Mouse (Mus musculus) urinary bladder, postnatal 25 days (tissue): ENCODE results near the gene Cenpl.
"Not testable (repeated sequence)": the region's sequence is repeated elsewhere in the genome, so short reads cannot be mapped to it uniquely, and the experiment has no call there.

ENCODE experiments used
- DNase-seq: peaks from one replicate; pipeline ENCODE4 v3.0.0; 2022; ENCODE audit warnings: low spot score

Cenpl gene

DNA sequence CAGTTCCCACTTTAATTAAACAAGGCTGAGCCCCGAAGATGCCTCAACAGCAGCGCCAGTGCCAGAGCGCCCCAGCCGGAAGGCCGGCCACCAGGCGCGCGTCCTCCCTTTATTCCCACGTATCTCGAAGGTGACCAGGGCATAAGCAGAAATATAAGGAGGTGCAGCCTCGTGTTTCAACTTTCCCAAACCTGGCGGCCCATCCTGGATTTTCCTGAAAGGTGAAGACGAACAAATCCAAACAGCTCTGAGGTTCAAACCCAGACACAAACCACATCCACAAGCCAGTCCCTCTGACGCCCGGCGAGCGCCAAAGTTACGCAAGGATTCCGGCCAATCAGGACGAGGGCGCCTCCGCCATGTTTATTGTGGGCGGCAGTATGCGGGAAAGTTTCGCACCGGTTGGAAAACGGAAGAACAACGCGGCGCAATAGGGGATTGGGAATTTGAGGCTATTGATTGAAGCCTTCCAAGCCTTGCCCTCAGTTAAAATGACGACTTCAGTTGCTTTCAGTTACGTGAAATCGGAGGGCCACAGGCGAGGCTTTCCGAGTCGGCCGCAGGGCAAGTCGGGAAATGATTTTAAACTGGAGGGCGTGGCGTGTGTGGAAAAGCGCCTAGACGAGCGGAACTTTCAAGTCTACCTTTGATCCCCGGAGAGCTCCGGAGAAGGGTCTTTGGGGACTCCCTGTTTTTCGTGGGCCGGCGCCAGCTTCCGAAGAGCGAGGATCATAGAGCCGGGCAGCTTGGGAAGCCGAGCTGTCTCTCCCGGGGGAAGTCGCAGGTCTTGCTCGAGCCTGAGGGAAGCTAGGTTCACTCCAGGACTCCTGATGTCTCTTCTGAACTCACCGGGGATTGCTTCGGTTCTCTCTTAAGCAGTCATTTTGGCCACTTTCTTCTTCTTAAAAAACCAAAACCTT, at the start of gene Cenpl, which contains the start of gene Dars2:
Gene Cenpl, plus strand, starts transcription at position 362 of the 920 bp plus-strand sequence.
Gene Dars2, minus strand, starts transcription at position 307 of the 920 bp plus-strand sequence.
- peak; percentile 94 for DNase-seq

DNA sequence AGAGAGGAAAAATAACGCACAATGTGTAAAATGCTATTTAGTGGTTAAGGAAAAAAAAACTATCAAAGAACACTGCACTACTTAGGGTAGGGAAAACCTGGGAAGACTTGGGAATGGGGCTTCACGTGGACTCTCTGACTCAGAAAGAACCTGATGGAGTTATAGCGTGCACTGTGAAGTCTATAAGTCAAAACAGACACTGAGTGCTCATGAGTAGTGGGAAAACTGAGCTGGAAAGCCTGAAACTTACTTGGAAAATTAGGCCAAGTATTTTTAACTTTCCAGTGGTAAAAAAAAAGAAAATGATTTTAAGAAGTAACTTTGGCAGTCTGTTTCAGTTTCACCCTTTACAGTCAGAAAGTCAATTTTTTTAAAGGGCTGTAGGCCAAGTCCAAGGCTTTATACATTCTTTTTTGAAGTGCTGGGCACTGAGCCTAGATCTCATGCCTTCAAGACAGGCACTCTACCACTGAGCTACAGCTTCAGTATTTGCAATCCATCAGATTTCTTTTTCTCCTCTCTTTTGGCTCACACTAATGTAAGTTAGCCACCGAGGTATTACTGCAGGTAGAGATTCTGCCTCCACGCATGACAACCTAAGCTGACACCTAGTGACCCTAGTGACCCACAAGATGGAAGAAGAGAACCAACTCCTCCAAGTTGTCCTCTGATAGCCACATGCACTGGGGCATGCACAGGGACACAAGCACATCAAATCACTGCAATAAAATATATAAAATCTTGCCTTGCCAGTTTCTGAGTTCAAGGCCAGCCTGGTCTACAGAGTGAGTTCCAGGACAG, 44.9 kb upstream of the Cenpl start:
- DNase-seq: no peak

DNA sequence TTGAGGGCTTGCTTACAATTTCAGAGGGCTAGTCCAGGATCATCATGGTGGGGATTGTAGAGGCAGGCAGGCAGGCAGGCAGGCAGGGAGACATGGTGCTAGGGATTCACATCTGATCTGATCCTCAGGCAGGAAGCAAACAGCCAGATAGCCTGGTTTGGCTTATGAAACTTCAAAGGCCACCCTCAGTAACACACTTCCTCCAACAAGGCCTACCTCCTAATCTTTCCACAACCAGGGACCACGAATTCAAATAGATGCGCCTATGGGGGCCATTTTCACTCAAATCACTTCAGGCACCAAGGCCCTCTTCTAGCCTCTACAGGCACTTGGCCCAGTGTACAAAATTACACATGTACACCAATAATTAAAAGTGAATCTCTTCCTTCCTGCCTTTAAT, 43.3 kb upstream of the Cenpl start:
- no peak for DNase-seq

DNA sequence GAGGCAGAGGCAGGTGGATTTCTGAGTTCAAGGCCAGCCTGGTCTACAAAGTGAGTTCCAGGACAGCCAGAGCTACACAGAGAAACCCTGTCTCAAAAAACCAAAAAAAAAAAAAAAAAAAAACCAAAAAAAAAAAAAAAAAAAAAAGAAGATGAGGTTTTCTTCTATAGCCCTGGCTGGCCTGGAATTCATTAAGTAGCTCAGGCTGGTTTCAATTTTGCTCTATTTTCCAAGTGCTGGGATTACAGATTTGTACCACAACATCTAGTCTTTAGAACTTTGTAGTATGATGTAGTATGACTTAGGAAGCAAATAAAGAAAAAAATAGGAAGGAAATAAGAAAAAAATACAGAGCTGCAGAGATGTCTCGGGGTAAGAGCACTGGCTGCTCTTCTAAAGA, 42.1 kb upstream of the Cenpl start:
- not testable (repeated sequence) for DNase-seq

DNA sequence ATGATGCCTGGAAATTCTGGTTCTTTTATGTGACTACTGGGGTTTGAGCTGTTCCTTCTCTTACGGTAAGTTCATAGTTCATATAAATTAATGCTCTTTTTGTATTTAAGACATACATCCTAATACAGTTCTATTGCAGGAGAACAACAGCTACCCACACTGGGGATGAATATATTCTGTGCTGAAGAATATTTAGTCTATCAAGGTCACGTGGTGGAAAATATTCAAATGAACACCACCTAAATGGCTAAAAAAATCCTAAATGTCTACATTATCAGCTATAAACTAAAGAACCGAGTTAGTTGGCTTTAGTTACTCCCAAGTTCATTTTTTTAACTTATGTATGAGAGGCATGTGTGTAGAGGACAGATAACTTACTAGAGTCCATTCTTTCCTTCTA, 40.5 kb upstream of the Cenpl start:
- DNase-seq: no peak

DNA sequence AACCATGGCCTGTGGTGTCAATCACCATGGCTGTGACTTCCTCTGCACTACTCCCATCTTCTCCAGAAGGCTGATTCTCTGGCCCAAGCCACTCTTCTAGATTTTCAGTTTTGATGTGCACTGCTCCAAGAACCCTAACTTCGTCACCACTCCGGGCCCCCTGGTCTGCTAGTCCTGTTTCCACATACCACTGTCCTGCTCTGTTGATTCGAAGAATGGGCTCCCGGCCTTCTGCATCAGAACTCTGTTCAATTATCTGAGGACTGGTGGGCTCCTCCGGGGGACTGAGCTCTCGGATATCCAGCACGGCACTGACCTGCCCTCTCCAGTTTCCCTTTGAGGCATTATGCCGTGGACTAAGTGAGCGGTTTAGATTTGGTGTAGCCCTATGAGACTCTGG, 38.6 kb upstream of the Cenpl start:
- DNase-seq: no peak

DNA sequence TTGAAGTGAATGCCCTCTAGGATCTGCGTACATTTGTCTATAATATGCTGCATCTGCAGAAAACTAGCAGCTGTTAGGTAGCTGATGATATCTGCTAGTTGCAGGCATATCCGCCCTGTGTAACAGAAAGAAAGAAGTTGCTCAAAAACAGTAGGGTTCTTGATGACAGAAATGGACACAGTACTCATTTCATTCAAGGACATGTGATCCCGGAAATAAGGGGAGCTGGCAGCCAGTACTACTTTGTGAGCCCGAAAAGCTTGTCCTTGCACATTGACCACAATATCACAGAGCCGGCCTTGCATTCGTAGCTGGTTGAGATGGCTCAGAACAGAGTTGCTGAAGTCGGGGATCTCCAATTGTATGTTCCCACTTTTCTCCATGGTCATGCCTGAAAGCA, 38.2 kb upstream of the Cenpl start:
- DNase-seq: no peak

DNA sequence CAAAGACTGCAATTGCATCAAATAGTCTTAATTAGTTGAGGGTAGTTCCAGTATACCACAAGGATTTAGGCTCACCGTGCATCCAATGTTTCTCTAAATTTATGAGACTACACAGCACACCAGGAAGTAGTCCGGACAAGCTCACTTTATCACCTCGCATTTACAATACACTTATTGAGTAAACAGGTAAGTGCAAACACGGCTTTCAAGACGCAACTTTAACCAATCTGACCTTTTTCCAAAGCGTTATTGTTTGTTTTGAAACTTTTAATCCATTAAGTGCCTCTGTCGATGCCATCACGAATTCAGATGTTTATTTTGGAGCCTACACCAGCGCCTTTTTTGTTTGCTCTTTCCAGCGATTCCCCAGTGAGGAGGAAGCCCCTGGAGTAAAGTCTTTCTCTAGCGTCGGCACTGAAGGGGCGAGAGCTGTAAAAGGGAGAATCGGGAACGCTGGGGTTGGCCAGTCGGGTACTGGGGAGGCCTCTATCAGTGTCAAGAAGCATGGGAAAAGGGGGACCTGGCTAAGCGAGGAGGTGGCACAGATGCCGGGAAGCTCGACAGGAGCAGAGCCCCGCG, 36.6 kb upstream of the Cenpl start:
- DNase-seq: no peak

DNA sequence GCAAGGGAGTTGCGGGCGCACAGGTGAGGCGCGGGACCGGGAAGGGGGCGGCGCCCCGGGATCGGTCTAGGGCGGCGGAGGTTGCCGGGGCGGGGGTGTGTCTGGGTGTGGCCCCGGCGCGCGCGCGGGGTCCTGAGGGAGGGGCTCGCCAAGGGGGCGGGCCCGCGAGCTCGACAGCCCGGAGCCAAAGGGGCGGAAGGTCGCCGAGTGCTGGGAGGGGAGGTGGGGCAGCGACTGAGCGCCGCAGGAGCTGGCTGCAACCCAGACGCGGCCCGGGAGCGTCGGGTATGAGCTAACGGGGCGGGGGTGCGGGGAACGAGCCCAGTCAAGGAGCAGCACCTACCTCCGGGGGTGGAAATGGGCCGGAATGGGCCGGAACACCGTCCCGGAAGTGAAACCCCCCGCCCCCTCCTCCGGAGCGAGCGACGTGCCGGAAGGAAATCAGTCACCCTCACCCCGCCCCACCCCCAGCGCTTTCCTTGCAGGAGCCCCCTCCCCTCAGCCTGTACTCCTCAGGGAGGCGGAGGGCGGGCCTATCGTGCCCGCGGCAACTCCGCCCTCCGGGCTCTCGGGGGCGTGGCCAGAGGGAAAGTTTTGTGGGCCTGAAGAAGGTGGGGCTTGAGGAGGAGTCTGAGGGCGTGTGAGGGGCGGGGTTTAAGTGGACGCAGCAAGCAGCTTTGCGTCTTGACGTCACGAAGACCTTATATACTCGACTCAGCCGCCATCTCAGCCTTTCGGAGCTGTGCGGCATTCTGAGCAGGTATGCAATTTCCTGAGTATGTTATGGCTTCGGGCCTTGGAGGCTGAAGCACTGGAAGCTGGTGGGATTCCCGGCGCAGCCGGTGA, 35.9 kb upstream of the Cenpl start, which contains the start of gene Zbtb37:
Gene Zbtb37, minus strand, starts transcription at position 415 of the 846 bp plus-strand sequence.
- peak; percentile 96 for DNase-seq

DNA sequence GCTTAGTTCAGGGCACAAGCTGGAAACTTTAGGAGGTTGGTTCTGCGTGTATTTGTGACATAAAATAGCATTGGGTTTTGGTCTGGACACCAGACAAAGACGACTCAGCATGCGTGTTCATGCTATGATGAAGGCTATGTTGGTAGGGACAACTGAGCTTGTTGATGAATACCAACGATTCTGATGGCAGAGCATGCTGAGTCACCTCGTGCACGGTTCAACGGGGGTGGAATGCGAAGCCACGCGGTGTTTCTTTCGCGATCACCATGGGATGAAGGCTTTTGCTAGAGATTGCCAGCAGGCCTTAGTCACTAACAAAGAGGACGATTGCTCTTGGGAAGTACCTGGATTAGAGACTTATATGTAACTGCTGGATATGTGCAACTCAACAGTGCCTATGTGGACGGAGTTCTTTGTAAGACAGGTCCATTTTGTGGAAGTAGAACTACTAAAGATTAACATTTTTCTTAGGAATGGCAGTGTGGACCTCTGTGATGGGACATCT, 35.2 kb upstream of the Cenpl start:
- peak; percentile 8 for DNase-seq

DNA sequence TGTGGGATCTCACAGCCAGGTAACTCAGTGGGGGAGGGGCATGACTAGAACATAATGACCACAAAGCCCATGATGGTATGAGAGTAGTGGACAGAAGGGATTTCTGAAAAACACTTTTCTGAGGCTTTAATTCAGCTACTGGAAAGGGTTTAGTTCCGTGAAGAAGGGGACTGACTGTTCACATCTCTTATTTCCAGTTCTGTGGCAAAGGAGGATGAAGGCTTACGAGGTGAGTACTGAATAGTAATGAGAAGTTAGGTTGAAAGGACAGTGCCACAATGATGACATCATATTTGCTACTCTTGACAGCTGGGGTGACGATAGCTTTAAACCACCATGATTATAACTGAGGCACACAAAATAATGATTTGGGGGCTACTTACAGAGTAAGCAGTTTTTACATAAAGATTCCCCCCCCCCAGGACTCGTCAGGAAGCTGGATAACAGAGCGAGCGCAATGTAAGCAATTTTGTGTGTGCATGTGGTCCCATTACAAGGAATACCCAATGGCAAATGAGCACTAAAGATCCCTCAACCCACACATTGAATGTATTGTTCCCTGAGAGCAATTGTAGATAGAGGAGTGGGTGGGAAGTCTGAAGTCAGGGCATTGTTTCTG, 34.6 kb upstream of the Cenpl start:
- no peak for DNase-seq

DNA sequence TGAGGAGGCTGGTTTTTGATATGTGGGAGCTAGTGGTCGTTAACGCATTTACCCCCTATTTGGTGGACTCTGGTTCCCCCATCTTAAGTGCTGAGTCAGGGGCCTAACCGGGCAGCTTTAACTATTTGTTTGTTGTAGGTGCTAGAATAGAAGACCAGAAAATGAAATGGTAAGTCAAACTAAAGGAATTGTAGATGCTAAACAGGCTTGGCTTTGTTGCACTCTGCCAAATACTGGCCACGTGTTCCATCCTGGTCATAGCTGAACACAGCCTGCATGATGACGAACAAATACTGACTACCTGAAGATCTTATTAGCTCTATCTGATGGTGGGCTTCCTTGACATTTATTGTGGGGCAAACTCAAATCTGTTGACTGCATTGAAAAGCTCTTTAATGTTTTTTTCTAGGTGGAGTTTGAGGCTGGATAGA, 34.1 kb upstream of the Cenpl start:
- DNase-seq: peak; percentile 13

DNA sequence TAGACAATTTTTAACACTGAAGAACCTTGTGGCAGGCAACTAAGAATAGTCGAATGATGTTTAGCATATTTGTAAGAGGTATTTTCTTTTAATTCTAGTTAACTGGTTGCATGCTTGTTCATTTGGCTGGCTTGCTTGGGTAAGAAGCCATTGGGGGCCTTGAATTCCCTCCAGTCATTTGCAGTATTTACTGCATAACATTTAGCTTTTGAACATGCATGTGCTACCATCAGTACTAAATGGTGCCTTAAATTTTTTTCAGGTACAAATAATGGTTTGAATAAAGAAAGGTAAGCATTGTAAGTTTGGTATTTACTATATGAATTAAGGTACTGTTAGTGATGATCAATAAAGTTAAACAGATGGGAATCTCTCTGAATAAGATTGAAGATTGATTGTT, 33.5 kb upstream of the Cenpl start:
- DNase-seq: no peak

DNA sequence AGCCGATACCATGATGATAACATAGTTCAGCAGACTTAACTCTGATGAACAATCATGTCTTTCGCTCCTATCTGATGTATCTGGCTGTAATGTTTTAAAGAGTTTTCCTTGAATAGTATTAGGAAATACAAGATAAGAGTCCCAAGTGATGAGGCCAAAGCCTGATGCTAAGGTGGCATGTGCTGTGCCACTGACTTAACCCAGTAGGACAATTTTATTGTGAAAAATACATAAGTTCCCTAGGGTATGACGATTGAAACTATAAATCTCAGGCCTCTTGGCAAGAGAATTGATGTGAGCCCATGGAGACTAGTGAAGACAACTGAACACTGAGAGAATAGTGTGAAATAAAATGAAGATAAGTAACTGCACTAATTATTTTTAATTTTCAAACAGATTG, 32.9 kb upstream of the Cenpl start:
- DNase-seq: no peak

DNA sequence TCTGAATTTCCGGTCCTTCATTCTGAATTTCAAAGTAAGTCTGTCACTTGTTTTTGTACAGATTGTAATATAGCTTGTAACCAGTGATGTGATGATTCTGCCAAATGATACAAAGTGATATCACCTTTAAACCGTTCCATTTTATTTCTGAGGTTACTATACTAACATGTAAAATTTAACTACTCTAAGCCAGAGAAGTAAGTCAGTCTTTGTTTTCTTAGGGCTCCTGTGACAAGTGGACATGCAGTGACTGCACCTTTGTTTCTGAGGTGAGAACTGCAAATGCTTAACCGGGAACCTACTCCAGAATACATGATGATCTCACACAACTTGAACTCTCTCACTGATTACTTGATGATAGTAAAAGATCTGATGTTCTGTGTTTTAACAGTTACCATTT, 32.5 kb upstream of the Cenpl start:
- no peak for DNase-seq

DNA sequence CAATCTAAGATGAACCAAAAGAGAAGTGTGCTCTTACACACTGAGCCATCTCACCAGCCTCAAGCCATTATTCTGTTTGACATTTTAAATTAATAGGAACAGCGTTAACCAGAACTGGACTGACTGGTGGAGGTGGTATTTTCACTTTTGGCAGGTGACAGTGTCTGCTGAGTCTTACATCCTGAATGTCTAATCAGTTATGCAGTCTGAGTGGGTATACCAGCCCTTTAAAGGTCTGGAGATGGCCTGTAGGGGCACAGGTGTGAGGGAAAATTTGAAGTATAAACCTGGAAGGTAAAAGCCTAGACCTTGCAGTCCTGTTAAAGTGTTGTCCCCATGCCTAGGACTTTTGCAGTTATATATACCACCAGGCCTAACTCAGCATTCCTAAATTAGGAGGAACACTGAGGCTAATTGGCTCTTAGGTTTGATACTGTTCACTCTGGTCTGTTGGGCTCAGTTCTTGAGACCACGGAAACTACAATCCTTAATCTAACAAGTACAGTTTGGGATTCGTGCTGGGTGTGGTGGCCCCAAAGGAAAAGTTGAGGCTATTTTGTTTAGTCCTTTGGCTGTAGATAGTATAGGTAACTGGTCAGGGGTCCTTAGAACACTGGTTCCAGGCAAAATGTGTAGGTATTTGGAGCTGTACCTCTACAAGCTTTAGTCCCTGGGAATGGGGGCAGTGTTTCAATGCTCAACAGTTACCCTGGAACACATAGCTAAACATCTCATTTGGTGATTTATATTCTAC, 31.4 kb upstream of the Cenpl start:
- no peak for DNase-seq

DNA sequence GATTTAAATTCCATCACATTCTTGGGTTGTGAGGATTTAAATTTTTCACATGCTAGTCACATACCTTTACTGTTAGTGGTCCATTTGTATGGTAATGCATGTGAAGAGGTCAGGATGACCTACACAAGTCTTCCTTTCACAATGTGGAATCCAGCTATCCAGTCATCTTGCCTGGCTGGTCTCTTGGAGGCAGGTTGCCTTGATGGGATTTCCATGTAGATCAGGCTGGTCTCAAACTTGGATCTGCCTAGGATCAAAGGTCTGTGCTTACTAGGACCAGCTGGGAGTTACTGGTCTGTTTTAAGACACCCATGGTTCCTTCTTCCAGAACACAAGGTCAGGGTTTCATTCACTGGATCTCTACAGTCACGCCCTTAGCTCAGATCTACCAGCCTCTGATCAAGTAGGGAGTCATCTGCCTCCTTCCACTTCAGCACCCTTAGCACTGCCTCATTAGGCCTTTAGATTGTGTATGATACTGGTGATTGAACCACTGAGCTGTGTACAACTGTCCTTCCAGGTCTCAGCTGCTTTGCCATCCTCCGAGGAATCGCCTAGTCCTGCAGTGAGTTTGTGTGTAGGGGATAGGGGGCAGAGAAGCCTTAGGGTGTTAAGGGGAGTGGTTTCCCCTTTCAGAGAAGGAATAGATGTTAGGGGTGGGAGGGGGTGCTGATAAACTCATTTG, 30.6 kb upstream of the Cenpl start:
- DNase-seq: no peak

DNA sequence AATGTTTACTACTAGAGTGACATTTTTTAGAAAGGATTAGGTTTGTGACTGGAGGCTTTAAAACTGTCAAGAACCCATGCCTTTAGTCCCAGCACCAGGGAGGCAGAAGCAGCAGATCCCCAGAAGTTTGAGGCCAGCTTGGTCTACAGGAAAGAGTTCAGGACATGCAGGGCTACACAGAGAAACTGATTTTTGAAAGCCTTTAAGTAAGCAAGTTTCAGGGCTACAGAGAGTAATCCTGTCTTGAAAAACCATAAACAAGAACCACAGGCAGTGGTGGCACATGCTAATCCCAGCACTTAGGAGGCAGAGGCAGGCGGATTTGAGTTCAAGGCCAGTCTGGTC, 30.1 kb upstream of the Cenpl start:
- no peak for DNase-seq

DNA sequence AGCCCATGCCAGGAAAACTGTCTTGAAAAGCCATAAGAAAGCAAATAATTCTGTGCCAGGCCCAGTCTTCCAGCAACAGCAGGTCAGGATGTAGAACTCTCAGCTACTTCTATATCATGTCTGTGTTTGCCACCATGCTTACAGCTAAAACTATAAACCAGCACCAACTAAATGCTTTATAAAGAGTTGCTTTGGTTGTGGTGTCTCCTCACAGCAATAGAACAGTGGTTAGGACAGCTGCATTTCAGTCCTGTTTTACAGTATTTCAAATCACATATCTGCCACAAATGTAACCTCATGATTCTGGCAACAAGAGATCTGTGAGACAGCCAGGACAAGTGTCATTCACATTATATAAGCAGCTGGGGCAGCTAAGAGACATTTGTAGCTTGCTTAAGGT, 29.7 kb upstream of the Cenpl start:
- no peak for DNase-seq
